In the genomic region with DNA sequence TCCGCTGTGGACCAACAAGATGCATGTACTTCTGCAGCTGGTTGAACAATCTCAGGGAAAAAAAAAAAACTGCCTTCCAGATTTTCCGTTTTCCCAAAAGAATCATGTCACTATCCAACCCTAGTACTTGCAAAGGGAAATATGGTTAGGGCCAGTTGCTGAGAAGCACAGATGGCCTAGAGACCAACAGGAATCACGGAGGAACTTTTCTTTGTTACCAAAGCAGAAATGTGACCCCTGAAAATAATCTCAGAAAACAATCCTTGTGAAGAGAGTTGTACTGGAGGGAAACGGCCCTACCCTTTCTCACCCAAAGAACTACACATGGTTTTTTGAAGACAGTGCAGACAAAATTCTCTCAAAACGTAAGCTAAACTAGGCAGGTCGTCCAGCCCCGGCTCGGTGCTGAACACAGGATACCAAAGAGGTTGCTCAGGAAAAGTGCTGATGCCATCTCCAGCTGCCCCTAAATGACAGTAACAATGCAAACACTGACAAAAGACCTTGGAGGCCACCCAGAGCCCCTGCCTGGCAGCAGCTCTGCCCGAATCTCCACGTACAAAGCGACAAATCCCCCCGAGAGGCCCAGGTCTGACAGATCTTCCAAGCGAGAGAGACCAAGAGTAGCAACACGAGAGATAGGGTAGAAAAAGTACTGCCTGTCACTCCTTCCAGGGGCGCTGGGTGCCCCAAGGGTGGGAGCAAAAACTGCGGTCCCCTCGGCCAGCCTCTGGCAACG, we compare ENCODE assay signal across 8 mouse cellular contexts. TPM values are rescaled to one million over a fixed set of nuclear protein-coding genes. Genes with fewer than 3 reads are reported as not detected.
DNase-seq lines count a peak whose midpoint lies in the region; ATAC-seq and TF ChIP-seq lines count a peak whose summit lies in the region.

No protein-coding gene starts in this region.

- peak; percentile 53 for DNase-seq in cerebellum, adult 9-10 months
- DNase-seq in cerebellum, adult 18-20 months: no peak
- no peak for DNase-seq in ES-E14 (ENCODE audit: low read depth, low spot score)
- DNase-seq in heart, postnatal 25 days (ENCODE audit: low spot score): peak; percentile 5
- DNase-seq in left cerebral cortex, postnatal 25 days (ENCODE audit: low spot score in 2 of 2): peak; percentile 23 to 47
- peak; percentile 65 for DNase-seq in midbrain, embryonic 14.5 days
- DNase-seq in thymus, postnatal 10 days (ENCODE audit: low spot score in 2 of 2): peak; percentile 26 to 35

- no peaks in the 10 kb centered on the region; the same call in 1 of the 2 replicates for H3K36me3 ChIP-seq in ES-E14 (ENCODE audit: control insufficient read depth, insufficient read depth, low read length, poor library complexity, severe bottlenecking)
- peaks cover 6% of the 10 kb centered on the region; the same call in 1 of the 2 replicates for H3K36me3 ChIP-seq in embryonic facial prominence, embryonic 12.5 days
- peaks cover 7% of the 10 kb centered on the region for H3K36me3 ChIP-seq in midbrain, embryonic 14.5 days (ENCODE audit: control insufficient read depth, insufficient read depth, low read length)

- in situ Hi-C loops in ES-E14 (cut with MboI; ENCODE audit: low sequenced_read_pairs in 2 of 2, unreplicated experiment in 2 of 2): no loop called here

- H3K9me3 ChIP-seq in ES-E14 (ENCODE audit: control insufficient read depth, insufficient read depth, low read depth, low read length): no peaks in the 10 kb centered on the region
- no peaks in the 10 kb centered on the region for H3K9me3 ChIP-seq in embryonic facial prominence, embryonic 12.5 days
- H3K9me3 ChIP-seq in midbrain, embryonic 14.5 days (ENCODE audit: control insufficient read depth, low read length): no peaks in the 10 kb centered on the region

- no peak for ATAC-seq in embryonic facial prominence, embryonic 12.5 days (ENCODE audit: insufficient number of reproducible peaks, insufficient read depth, low FRiP score, low TSS enrichment)
- no peak for ATAC-seq in midbrain, embryonic 14.5 days (ENCODE audit: low FRiP score, low TSS enrichment)

- peaks cover 2 to 8% of the 10 kb centered on the region in 2 experiments; a peak in 3 of 4 replicates for H3K4me1 ChIP-seq in ES-E14 (ENCODE audit: control insufficient read depth in 2 of 2, insufficient read depth in 2 of 2, low read length in 2 of 2, poor library complexity in 1 of 2)
- peaks cover 13% of the 10 kb centered on the region for H3K4me1 ChIP-seq in embryonic facial prominence, embryonic 12.5 days
- H3K4me1 ChIP-seq in midbrain, embryonic 14.5 days (ENCODE audit: control insufficient read depth, insufficient read depth, low read length): peaks cover 17% of the 10 kb centered on the region

- H3K27me3 ChIP-seq in embryonic facial prominence, embryonic 12.5 days: no peaks in the 10 kb centered on the region
- no peaks in the 10 kb centered on the region for H3K27me3 ChIP-seq in midbrain, embryonic 14.5 days (ENCODE audit: control insufficient read depth, insufficient read depth, low read length)

- peak overlapping the region; percentile 90 to 99 for H3K4me3 ChIP-seq in ES-E14 (ENCODE audit: insufficient read depth in 1 of 2, low read depth in 1 of 2, low read length in 2 of 2, poor library complexity in 1 of 2, severe bottlenecking in 1 of 2)
- H3K4me3 ChIP-seq in embryonic facial prominence, embryonic 12.5 days: peak overlapping the region; percentile 93
- H3K4me3 ChIP-seq in midbrain, embryonic 14.5 days (replicated peaks; ENCODE audit: low read depth, low read length): peak overlapping the region; percentile 93

- intact Hi-C loops in heart, postnatal 25 days (cut with DNase I): loop anchor here (2.0 to 5.0 kb wide), 3 partner anchors 45 to 97 kb away; a partner anchor contains a TSS
- intact Hi-C loops in left cerebral cortex, postnatal 25 days (cut with DNase I): no loop called here

- H3K27ac ChIP-seq in ES-E14 (ENCODE audit: insufficient read depth, low read depth, low read length, poor library complexity, severe bottlenecking): peak overlapping the region; percentile 91; the same call in 1 of the 2 replicates
- H3K27ac ChIP-seq in embryonic facial prominence, embryonic 12.5 days: peak overlapping the region; percentile 99
- H3K27ac ChIP-seq in midbrain, embryonic 14.5 days (replicated peaks; ENCODE audit: low read depth, low read length): peak overlapping the region; percentile 96

- peak overlapping the region; percentile 97 for H3K9ac ChIP-seq in ES-E14 (ENCODE audit: insufficient read depth, low read depth, low read length, poor library complexity, severe bottlenecking)
- peak overlapping the region; percentile 96 for H3K9ac ChIP-seq in embryonic facial prominence, embryonic 12.5 days
- peak overlapping the region; percentile 95 for H3K9ac ChIP-seq in midbrain, embryonic 14.5 days (replicated peaks; ENCODE audit: low read length)

- WGBS in embryonic facial prominence, embryonic 12.5 days: under 1% methylated on average over 18 of the region's 18 CpGs
- WGBS in midbrain, embryonic 14.5 days: 1% methylated on average over 18 of the region's 18 CpGs

- peak overlapping the region; percentile 71 for H3K4me2 ChIP-seq in embryonic facial prominence, embryonic 12.5 days (replicated peaks)
- peak overlapping the region; percentile 63 for H3K4me2 ChIP-seq in midbrain, embryonic 14.5 days (ENCODE audit: low read length)

TF ChIP-seq in ES-E14, 5 proteins besides CTCF, POLR2A, EP300 and RAD21:
- TF ChIP-seq HCFC1 (IDR thresholded peaks at IDR 0.05; ENCODE audit: borderline replicate concordance, insufficient read depth, low read length) (no peak), ZC3H11A (IDR thresholded peaks at IDR 0.05; ENCODE audit: borderline replicate concordance, low read depth, low read length) (no peak), CHD2 (IDR thresholded peaks at IDR 0.05; ENCODE audit: low read depth, low read length) (no peak), ZNF384 (IDR thresholded peaks at IDR 0.05; ENCODE audit: low read depth, low read length) (no peak), MAFK (IDR thresholded peaks at IDR 0.05; ENCODE audit: insufficient read depth, low read depth, low read length) (no peak)

RNA-seq across cellular contexts. Expression of a gene that starts 1.5 kb away (rescaled TPM):
- 59.1 and 66.7 TPM in 2 replicates for total RNA-seq in ES-E14 (2012; rRNA removed)
- polyA plus RNA-seq in embryonic facial prominence, embryonic 12.5 days (2016; fragmentation: Nextera tagmentation; extraction: Ambion mirVana): 77.9 and 83.7 TPM in 2 replicates
- 10 to 100 TPM; 66.8 to 74.1 TPM for total RNA-seq in heart, postnatal 25 days (2021)
- total RNA-seq in left cerebral cortex, postnatal 25 days (2021): 10 to 100 TPM; 43.1 to 49.7 TPM
- 59.3 and 64.0 TPM in 2 replicates for polyA plus RNA-seq in midbrain, embryonic 14.5 days (2014; fragmentation: Nextera tagmentation; extraction: Ambion mirVana)

RNA-seq across cellular contexts. Expression of a gene that starts 29.9 kb away (rescaled TPM):
- 180 TPM in 2 replicates for total RNA-seq in ES-E14 (2012; rRNA removed)
- polyA plus RNA-seq in embryonic facial prominence, embryonic 12.5 days (2016; fragmentation: Nextera tagmentation; extraction: Ambion mirVana): 233 and 238 TPM in 2 replicates
- 10 to 100 TPM; 49.0 to 49.1 TPM for total RNA-seq in heart, postnatal 25 days (2021)
- total RNA-seq in left cerebral cortex, postnatal 25 days (2021): 10 to 100 TPM; 43.9 to 50.5 TPM
- 199 and 211 TPM in 2 replicates for polyA plus RNA-seq in midbrain, embryonic 14.5 days (2014; fragmentation: Nextera tagmentation; extraction: Ambion mirVana)

RNA-seq across cellular contexts. Expression of a gene that starts 44.9 kb away (rescaled TPM):
- 39.0 and 48.8 TPM in 2 replicates for total RNA-seq in ES-E14 (2012; rRNA removed)
- polyA plus RNA-seq in embryonic facial prominence, embryonic 12.5 days (2016; fragmentation: Nextera tagmentation; extraction: Ambion mirVana): 28.9 and 34.5 TPM in 2 replicates
- total RNA-seq in heart, postnatal 25 days (2021): 10 to 100 TPM; 28.6 to 31.0 TPM
- 10 to 100 TPM; 55.0 to 59.4 TPM for total RNA-seq in left cerebral cortex, postnatal 25 days (2021)
- 52.3 and 58.9 TPM in 2 replicates for polyA plus RNA-seq in midbrain, embryonic 14.5 days (2014; fragmentation: Nextera tagmentation; extraction: Ambion mirVana)

Comparison
In these comparisons a context has a peak if more than half of its experiments do, and no peak if none do; other contexts are left out.
1. DNase-seq: peak in cerebellum, adult 9-10 months (single experiment), heart, postnatal 25 days (single experiment), left cerebral cortex, postnatal 25 days (2 of 2), midbrain, embryonic 14.5 days (single experiment) and thymus, postnatal 10 days (2 of 2); none in cerebellum, adult 18-20 months (0 of 2) and ES-E14 (single experiment).
2. Peak in every context shown above with its lines, with median percentiles within 50 percentile points of each other: H3K27ac ChIP-seq, H3K4me3 ChIP-seq and H3K9ac ChIP-seq.